Mouse (Mus musculus) liver, embryonic 16.5 days (tissue): ENCODE results near the gene Gpr68. TPM values are rescaled to one million over a fixed set of nuclear protein-coding genes. Genes with fewer than 3 reads are reported as not detected.

Source experiments
- ATAC-seq: fragments of 200-750 bp; cut with Nextera tagmentation; 2 replicates; pipeline ENCODE4 v1.8.0; 2017; ENCODE audit warnings: low read depth, mild to moderate bottlenecking, moderate number of reproducible peaks, moderate library complexity
- H3K27ac ChIP-seq: fragments of 300-500 bp; sonication (generic); 2 replicates; pipeline ENCODE4 v1.5.1; 2014; ENCODE audit warnings: mild to moderate bottlenecking, low read length
- H3K27me3 ChIP-seq: fragments of 300-500 bp; sonication (generic); 2 replicates; pipeline ENCODE4 v1.6.1; 2014; ENCODE audit warnings: low read depth, low read length, mixed read lengths; ENCODE audit not compliant: control insufficient read depth, insufficient read depth
- H3K36me3 ChIP-seq: fragments of 300-500 bp; sonication (generic); 2 replicates; pipeline ENCODE4 v1.6.1; 2014; ENCODE audit warnings: mild to moderate bottlenecking; ENCODE audit not compliant: control insufficient read depth, insufficient read depth
- H3K4me1 ChIP-seq: fragments of 300-500 bp; sonication (generic); 2 replicates; pipeline ENCODE4 v1.6.1; 2014; ENCODE audit warnings: low read depth, low read length, mixed read lengths; ENCODE audit not compliant: control insufficient read depth
- H3K4me2 ChIP-seq: fragments of 300-500 bp; sonication (generic); 2 replicates; pipeline ENCODE4 v1.6.1; 2014; ENCODE audit warnings: low read depth, low read length, mixed read lengths
- H3K4me3 ChIP-seq: fragments of 300-500 bp; sonication (generic); 2 replicates; pipeline ENCODE4 v1.5.1; 2014; ENCODE audit warnings: low read depth, mild to moderate bottlenecking, low read length
- H3K9ac ChIP-seq: fragments of 300-500 bp; sonication (generic); 2 replicates; pipeline ENCODE4 v1.6.1; 2014; ENCODE audit warnings: low read depth, low read length
- H3K9me3 ChIP-seq: fragments of 300-500 bp; sonication (generic); replicated peaks from 2 replicates; pipeline ENCODE4 v1.6.1; 2016; ENCODE audit warnings: low read length; ENCODE audit not compliant: control insufficient read depth
- WGBS: fragments of 180-500 bp; shearing (Covaris S2); extraction: QIAGEN DNeasy Blood & Tissue Kit; methylation state at CpG from one replicate; pipeline ENCODE4 v1.1.7; 2014; ENCODE audit not compliant: insufficient replicate concordance; 5-methylcytosine and 5-hydroxymethylcytosine counted together
- polyA plus RNA-seq: library from polyadenylated mRNA; unstranded; fragments of >200 nt; fragmentation: Nextera tagmentation; extraction: Ambion mirVana; gene quantifications from 2 replicates; pipeline ENCODE4 v1.2.1, GENCODE M21; 2015

Gene Gpr68
- polyA plus RNA-seq, 1 experiment from 2014 or later = 0.08 TPM

DNA sequence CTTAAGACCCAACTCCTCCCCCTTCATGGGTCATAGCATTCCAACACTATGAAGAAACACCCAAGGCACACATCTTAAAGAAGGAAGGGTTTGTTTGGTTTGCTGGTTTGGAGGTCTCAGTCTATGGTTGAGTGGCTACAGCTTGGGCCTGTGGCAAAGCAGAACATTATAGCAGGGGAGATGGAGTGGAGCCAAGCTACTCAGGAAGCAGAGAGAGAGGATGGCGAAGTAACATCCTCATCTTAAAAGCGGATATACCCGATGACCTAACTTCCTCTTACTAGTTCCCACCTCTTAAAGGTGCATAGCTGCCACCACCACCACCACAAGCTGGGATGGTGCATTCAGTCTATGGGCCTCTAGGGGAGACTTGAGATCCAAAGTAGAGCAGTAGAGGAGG lies 70.8 kb downstream of the Gpr68 start:
- Histone ChIP-seq H3K9ac (no peak overlapping the region), H3K9me3 (no peaks in the 10 kb centered on the region), H3K27me3 (no peaks in the 10 kb centered on the region), H3K27ac (no peak overlapping the region), H3K4me1 (no peaks in the 10 kb centered on the region), H3K4me3 (no peak overlapping the region), H3K36me3 (no peaks in the 10 kb centered on the region), H3K4me2 (no peak overlapping the region)
- ATAC-seq = no peak
- WGBS = 35% methylated on average over 3 of the region's 3 CpGs

GRCm38 (mm10) chr12:100831629-100832325 lies 76.2 kb downstream of the Gpr68 start:
- Histone ChIP-seq H3K4me1 (no peaks in the 10 kb centered on the region), H3K4me3 (no peak overlapping the region), H3K9me3 (no peaks in the 10 kb centered on the region), H3K27me3 (no peaks in the 10 kb centered on the region), H3K4me2 (no peak overlapping the region), H3K27ac (no peak overlapping the region), H3K9ac (no peak overlapping the region), H3K36me3 (no peaks in the 10 kb centered on the region)
- ATAC-seq = no peak
- 66% methylated on average over 8 of the region's 8 CpGs for WGBS

DNA sequence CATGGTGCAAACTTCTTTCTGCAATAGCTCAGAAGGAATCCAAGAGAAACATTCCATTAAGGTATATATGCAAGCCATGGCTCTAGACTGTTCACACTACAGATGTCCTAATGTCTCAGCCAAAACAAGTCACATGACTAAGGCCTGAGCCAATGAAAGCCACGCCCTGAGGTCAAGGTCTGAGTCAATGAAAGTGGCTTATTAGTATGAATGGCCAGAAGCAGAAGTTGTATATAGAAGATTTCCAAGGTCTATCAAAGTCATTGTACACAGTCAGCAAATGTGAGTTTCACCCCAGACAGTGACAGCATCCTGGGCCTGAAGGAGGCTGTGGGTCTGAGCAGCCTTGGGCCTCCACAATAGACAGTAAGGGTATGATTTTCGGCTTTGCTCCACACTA lies 77.0 kb downstream of the Gpr68 start:
- no peak overlapping the region for H3K27ac ChIP-seq
- H3K4me3 ChIP-seq = no peak overlapping the region
- H3K4me1 ChIP-seq = no peaks in the 10 kb centered on the region
- no peak overlapping the region for H3K9ac ChIP-seq
- H3K4me2 ChIP-seq = no peak overlapping the region
- H3K27me3 ChIP-seq = no peaks in the 10 kb centered on the region
- 53% methylated on average over 2 of the region's 2 CpGs for WGBS
- no peak for ATAC-seq
- no peaks in the 10 kb centered on the region for H3K9me3 ChIP-seq
- H3K36me3 ChIP-seq = no peaks in the 10 kb centered on the region

Other genes with a start within 250 kb of the Gpr68 start
- gene Rps6ka5, start 181.2 kb downstream of the Gpr68 start, polyA plus RNA-seq = 1.6 and 2.1 TPM in 2 replicates
- gene Dglucy, start 129.1 kb downstream of the Gpr68 start, polyA plus RNA-seq = 1.1 and 1.4 TPM in 2 replicates
- 5.9 and 6.1 TPM in 2 replicates for gene Ccdc88c, start 120.9 kb upstream of the Gpr68 start, polyA plus RNA-seq
- 14.8 and 15.0 TPM in 2 replicates for gene Ppp4r3a, start 175.5 kb upstream of the Gpr68 start, polyA plus RNA-seq